Mouse (Mus musculus): ENCODE results near the gene Phf8. TPM values are rescaled to one million over a fixed set of nuclear protein-coding genes. Genes with fewer than 3 reads are reported as not detected.
"Not testable (repeated sequence)": the region's sequence is repeated elsewhere in the genome, so short reads cannot be mapped to it uniquely, and the experiment has no call there.

Gene Phf8
- 17.3 and 18.1 TPM in 2 replicates for polyA plus RNA-seq (2015; fragmentation: Nextera tagmentation; extraction: Ambion mirVana)

GRCm38 (mm10) chrX:151520458-151521322 is at the start of gene Phf8:
Phf8 (plus strand) TSS chrX:151520672.
- Histone ChIP-seq H3K27ac (replicated peaks) (peak within 1 kb of the TSS; percentile 99), H3K36me3 (no peaks in the 10 kb centered on the region), H3K4me2 (replicated peaks) (peak within 1 kb of the TSS; percentile 48), H3K9me3 (replicated peaks) (no peaks in the 10 kb centered on the region), H3K9ac (peak within 1 kb of the TSS; percentile 47), H3K4me3 (replicated peaks) (peak within 1 kb of the TSS; percentile 62), H3K27me3 (0 out of 2 replicates have a peak, but pooled peaks cover 3% of the 10 kb centered on the region), H3K4me1 (no peaks in the 10 kb centered on the region)
- peak; percentile 95 for ATAC-seq (ENCODE audit: insufficient number of reproducible peaks, low FRiP score, low TSS enrichment, low read depth)
- WGBS: 15% methylated on average over 68 of the region's 68 CpGs

- WGBS: 79% methylated on average over 3 of the region's 3 CpGs
- H3K27ac ChIP-seq (replicated peaks): no peak overlapping the region
- no peak overlapping the region for H3K4me3 ChIP-seq (replicated peaks)
- no peak for ATAC-seq (ENCODE audit: insufficient number of reproducible peaks, low FRiP score, low TSS enrichment, low read depth)
- no peak overlapping the region for H3K9ac ChIP-seq
- no peak overlapping the region for H3K4me2 ChIP-seq (replicated peaks)
- H3K36me3 ChIP-seq: no peaks in the 10 kb centered on the region
- H3K9me3 ChIP-seq (replicated peaks): no peaks in the 10 kb centered on the region
- H3K27me3 ChIP-seq: no peaks in the 10 kb centered on the region
- H3K4me1 ChIP-seq: no peaks in the 10 kb centered on the region
These were observed 32.3 kb upstream of the Phf8 start for GRCm38 (mm10) chrX:151488128-151488527.

GRCm38 (mm10) chrX:151493269-151493668 is 27.2 kb upstream of the Phf8 start:
- H3K4me2 ChIP-seq (replicated peaks); H3K36me3 ChIP-seq; H3K9ac ChIP-seq; H3K27me3 ChIP-seq; H3K4me1 ChIP-seq; H3K27ac ChIP-seq (replicated peaks); H3K4me3 ChIP-seq (replicated peaks); ATAC-seq (ENCODE audit: insufficient number of reproducible peaks, low FRiP score, low TSS enrichment, low read depth); H3K9me3 ChIP-seq (replicated peaks): not testable (repeated sequence)
- 90% methylated on average over 4 of the region's 4 CpGs for WGBS

DNA sequence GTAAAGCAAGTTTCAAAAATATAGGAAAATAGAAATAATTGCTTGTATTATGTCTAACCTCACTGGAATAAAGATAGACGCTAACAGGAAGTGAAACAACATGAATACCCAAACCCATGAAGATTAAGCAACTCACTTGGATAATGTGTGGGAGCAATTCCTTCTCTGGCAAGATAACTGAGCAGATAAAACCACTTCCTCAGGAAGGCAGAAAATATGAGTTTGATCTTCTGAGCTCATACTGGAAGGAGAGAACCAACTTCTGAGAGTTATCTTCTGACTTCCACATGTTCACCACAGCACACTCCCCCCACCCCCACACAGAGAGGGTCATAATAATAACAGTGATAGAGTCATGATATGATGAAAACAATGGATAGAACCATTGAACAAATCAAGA is 23.9 kb upstream of the Phf8 start:
- Histone ChIP-seq H3K4me3 (replicated peaks) (no peak overlapping the region), H3K27me3 (no peaks in the 10 kb centered on the region), H3K4me1 (no peaks in the 10 kb centered on the region), H3K27ac (replicated peaks) (no peak overlapping the region), H3K4me2 (replicated peaks) (no peak overlapping the region), H3K36me3 (no peaks in the 10 kb centered on the region), H3K9me3 (replicated peaks) (no peaks in the 10 kb centered on the region), H3K9ac (no peak overlapping the region)
- WGBS: 83% methylated on average over 1 of the region's 1 CpGs
- ATAC-seq (ENCODE audit: insufficient number of reproducible peaks, low FRiP score, low TSS enrichment, low read depth): no peak

DNA sequence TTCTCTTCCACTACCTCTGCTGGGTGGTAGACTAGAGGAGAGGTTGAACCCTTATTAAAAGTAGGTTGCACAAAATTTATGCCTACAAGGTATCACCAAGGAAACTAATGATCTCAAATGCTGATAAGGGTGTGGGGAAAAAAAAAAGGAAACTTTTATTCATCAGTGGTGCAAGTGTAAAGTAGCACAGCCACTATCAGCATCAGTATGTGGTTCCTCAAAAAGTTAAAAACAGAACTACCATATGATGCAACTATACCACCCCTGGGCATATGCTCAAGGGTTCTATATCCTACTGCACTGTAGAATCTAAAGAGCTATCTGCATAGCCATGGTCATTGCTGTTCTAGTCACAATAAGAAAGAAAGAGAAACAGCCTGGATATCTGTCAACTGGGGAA is 11.9 kb upstream of the Phf8 start:
- H3K27me3 ChIP-seq: no peaks in the 10 kb centered on the region
- H3K27ac ChIP-seq (replicated peaks): no peak overlapping the region
- no peak overlapping the region for H3K4me3 ChIP-seq (replicated peaks)
- H3K4me1 ChIP-seq: no peaks in the 10 kb centered on the region
- no peaks in the 10 kb centered on the region for H3K9me3 ChIP-seq (replicated peaks)
- no peak overlapping the region for H3K4me2 ChIP-seq (replicated peaks)
- no peak for ATAC-seq (ENCODE audit: insufficient number of reproducible peaks, low FRiP score, low TSS enrichment, low read depth)
- no peak overlapping the region for H3K9ac ChIP-seq
- H3K36me3 ChIP-seq: no peaks in the 10 kb centered on the region

GRCm38 (mm10) chrX:151509906-151510305 is 10.6 kb upstream of the Phf8 start:
- no peak overlapping the region for H3K4me2 ChIP-seq (replicated peaks)
- H3K9ac ChIP-seq: no peak overlapping the region
- H3K9me3 ChIP-seq (replicated peaks): no peaks in the 10 kb centered on the region
- H3K4me1 ChIP-seq: no peaks in the 10 kb centered on the region
- 72% methylated on average over 1 of the region's 1 CpGs for WGBS
- no peak for ATAC-seq (ENCODE audit: insufficient number of reproducible peaks, low FRiP score, low TSS enrichment, low read depth)
- H3K27me3 ChIP-seq: no peaks in the 10 kb centered on the region
- no peaks in the 10 kb centered on the region for H3K36me3 ChIP-seq
- no peak overlapping the region for H3K4me3 ChIP-seq (replicated peaks)
- H3K27ac ChIP-seq (replicated peaks): no peak overlapping the region

DNA sequence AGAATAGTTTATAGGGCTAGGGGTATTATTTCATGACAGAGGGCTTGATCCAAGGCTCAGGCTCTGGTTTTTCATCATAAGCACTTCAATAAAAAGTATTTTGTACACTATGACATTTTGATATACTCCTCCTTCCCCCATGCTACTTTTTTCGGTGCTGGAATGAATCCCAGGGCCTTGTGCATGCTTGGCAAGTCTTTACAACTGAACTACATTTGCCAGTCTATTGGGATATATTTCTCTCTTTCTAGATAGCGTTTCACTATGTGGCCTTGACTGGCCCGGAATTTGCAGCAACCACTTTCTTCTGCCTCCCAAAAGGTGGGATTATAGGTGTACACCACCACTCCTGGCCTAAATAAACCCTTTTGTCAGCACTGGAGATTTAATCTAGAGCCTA is 7.4 kb upstream of the Phf8 start:
- no peak overlapping the region for H3K27ac ChIP-seq (replicated peaks)
- no peak overlapping the region for H3K9ac ChIP-seq
- ATAC-seq (ENCODE audit: insufficient number of reproducible peaks, low FRiP score, low TSS enrichment, low read depth): no peak
- H3K27me3 ChIP-seq: no peaks in the 10 kb centered on the region
- no peak overlapping the region for H3K4me3 ChIP-seq (replicated peaks)
- H3K4me2 ChIP-seq (replicated peaks): no peak overlapping the region
- H3K4me1 ChIP-seq: no peaks in the 10 kb centered on the region
- no peaks in the 10 kb centered on the region for H3K9me3 ChIP-seq (replicated peaks)
- H3K36me3 ChIP-seq: no peaks in the 10 kb centered on the region
- 72% methylated on average over 3 of the region's 3 CpGs for WGBS

DNA sequence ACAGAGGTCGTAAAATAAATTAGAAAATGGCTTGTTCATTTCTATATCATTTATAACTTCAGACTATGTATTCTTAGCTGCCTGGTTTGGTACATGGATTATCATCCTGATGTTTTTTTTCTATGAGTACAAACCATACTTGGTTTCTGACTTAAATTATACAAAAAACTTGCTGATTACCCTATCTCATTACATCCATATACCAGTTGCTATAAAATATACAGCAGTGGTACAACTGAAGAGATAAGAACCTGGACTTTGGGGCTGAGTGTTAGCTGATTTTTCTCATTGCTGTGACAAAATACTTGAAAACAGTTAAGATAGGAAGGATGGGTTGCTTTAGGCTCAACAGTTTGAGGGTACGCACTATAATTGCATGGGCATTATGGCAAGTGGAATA is 6.8 kb upstream of the Phf8 start:
- ATAC-seq (ENCODE audit: insufficient number of reproducible peaks, low FRiP score, low TSS enrichment, low read depth): no peak
- Histone ChIP-seq H3K9me3 (replicated peaks) (no peaks in the 10 kb centered on the region), H3K9ac (no peak overlapping the region), H3K27me3 (no peaks in the 10 kb centered on the region), H3K27ac (replicated peaks) (no peak overlapping the region), H3K4me1 (no peaks in the 10 kb centered on the region), H3K36me3 (no peaks in the 10 kb centered on the region), H3K4me2 (replicated peaks) (no peak overlapping the region), H3K4me3 (replicated peaks) (no peak overlapping the region)
- WGBS: 78% methylated on average over 2 of the region's 2 CpGs

DNA sequence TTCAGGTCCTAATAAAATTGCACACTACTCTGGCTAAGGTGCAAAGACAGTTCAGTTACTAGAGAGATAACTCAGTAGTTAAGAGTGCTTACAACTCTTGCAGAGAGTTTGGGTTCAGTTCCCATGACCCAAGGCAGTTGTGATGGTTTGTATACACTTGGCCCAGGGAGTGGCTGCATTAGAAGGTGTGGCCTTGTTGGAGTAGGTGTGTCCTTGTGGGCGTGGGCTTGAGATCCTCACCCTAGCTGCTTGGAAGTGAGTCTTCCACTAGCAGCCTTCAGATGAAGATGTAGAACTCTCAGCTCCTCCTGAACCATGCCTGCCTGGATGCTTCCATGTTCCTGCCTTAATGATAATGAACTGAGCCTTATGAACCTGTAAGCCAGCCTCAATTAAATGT is 2.3 kb upstream of the Phf8 start:
- no peak overlapping the region for H3K4me3 ChIP-seq (replicated peaks)
- 0 out of 2 replicates have a peak, but pooled peaks cover 3% of the 10 kb centered on the region for H3K27me3 ChIP-seq
- H3K36me3 ChIP-seq: no peaks in the 10 kb centered on the region
- no peaks in the 10 kb centered on the region for H3K4me1 ChIP-seq
- H3K9ac ChIP-seq: no peak overlapping the region
- WGBS: 50% methylated on average over 1 of the region's 1 CpGs
- no peaks in the 10 kb centered on the region for H3K9me3 ChIP-seq (replicated peaks)
- no peak overlapping the region for H3K4me2 ChIP-seq (replicated peaks)
- ATAC-seq (ENCODE audit: insufficient number of reproducible peaks, low FRiP score, low TSS enrichment, low read depth): no peak
- H3K27ac ChIP-seq (replicated peaks): no peak overlapping the region

DNA sequence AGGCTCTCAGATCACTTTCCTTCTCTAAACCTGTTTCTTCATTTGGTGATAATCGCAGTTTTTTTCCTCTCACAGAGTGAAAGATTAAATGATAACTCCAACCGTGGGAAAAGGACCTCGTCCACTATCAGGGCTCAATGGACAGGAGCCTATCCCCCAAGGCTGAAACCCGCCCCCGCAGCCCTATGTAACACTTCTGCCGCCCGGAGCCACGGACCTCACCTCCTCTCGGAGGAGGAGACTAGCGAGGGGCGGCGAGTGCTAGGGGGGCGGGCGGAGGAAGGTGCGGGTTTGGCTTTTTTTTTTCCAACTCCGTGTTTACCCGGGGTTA is 380 bp upstream of the Phf8 start:
- H3K9ac ChIP-seq: peak overlapping the region; percentile 34

GRCm38 (mm10) chrX:151521786-151522522 is 1.5 kb downstream of the Phf8 start:
- H3K9me3 ChIP-seq (replicated peaks): no peaks in the 10 kb centered on the region
- H3K4me1 ChIP-seq: no peaks in the 10 kb centered on the region
- 0 out of 2 replicates have a peak overlapping the region, but pooled peaks have one; percentile 47 for H3K9ac ChIP-seq
- H3K4me2 ChIP-seq (replicated peaks): peak overlapping the region; percentile 48
- H3K36me3 ChIP-seq: no peaks in the 10 kb centered on the region
- peak overlapping the region; percentile 99 for H3K27ac ChIP-seq (replicated peaks)
- H3K4me3 ChIP-seq (replicated peaks): peak overlapping the region; percentile 62
- 18% methylated on average over 25 of the region's 25 CpGs for WGBS
- no peak for ATAC-seq (ENCODE audit: insufficient number of reproducible peaks, low FRiP score, low TSS enrichment, low read depth)
- H3K27me3 ChIP-seq: 0 out of 2 replicates have a peak, but pooled peaks cover 3% of the 10 kb centered on the region

More for the DNA sequence above, 380 bp upstream of the Phf8 start:
- WGBS: 13% methylated on average over 17 of the region's 17 CpGs
- Histone ChIP-seq H3K4me2 (replicated peaks) (peak overlapping the region; percentile 36), H3K36me3 (no peaks in the 10 kb centered on the region), H3K27me3 (0 out of 2 replicates have a peak, but pooled peaks cover 3% of the 10 kb centered on the region), H3K4me1 (no peaks in the 10 kb centered on the region), H3K4me3 (replicated peaks) (peak overlapping the region; percentile 62), H3K9me3 (replicated peaks) (no peaks in the 10 kb centered on the region), H3K27ac (replicated peaks) (peak overlapping the region; percentile 99)
- ATAC-seq (ENCODE audit: insufficient number of reproducible peaks, low FRiP score, low TSS enrichment, low read depth): no peak; the same call in 1 of the 2 replicates
